Mouse (Mus musculus): ENCODE data around the gene Creld1. TPM values are rescaled to one million over a fixed set of nuclear protein-coding genes. Genes with fewer than 3 reads are reported as not detected.

Gene Creld1
- polyA plus RNA-seq, 1 experiment from 2014 or later: 80.5 TPM

DNA sequence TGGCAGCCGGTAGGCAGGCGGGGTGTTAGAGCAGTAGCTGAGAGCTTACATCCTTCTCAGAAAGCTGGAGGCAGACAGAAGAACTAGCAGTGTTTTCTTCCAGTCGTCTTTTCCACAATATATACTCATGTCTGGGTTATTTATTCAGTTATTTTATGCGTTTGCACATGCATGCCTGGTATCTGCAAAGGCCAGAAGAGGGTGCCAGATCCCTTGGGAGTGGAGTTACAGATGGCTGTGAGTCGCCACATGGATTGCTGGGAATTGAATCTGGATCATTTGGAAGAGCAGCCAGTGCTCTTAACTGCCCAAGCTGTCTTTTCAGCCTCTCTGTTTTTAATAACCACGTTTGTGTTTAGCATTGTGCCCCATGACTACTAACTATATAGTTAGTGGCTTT is 58.5 kb downstream of the Creld1 start:
- WGBS: 86% methylated on average over 6 of the region's 6 CpGs
- no peak for ATAC-seq
- Histone ChIP-seq H3K4me2 (ENCODE audit: low read length) (no peak overlapping the region), H3K4me1 (ENCODE audit: control insufficient read depth, insufficient read depth, low read length) (no peaks in the 10 kb centered on the region), H3K9me3 (replicated peaks; ENCODE audit: control insufficient read depth, low read length, poor library complexity, severe bottlenecking) (no peaks in the 10 kb centered on the region), H3K4me3 (ENCODE audit: low read depth, low read length) (no peak overlapping the region), H3K27me3 (ENCODE audit: control insufficient read depth, insufficient read depth, low read depth, low read length) (no peaks in the 10 kb centered on the region), H3K27ac (ENCODE audit: low read length) (no peak overlapping the region), H3K36me3 (ENCODE audit: control insufficient read depth, insufficient read depth, low read length) (no peaks in the 10 kb centered on the region), H3K9ac (ENCODE audit: low read depth, low read length) (no peak overlapping the region)

Small RNA genes lying within 50 kb of the gene (microRNA-seq; reads per million reads assigned to microRNA genes)
- gene Gm23365: not detected

Other genes with a start within 250 kb of the Creld1 start
- gene Mtmr14, start 245.5 kb upstream of the Creld1 start, polyA plus RNA-seq (2015; fragmentation: Nextera tagmentation; extraction: Ambion mirVana): 33.7 and 34.0 TPM in 2 replicates
- gene Cpne9, start 201.0 kb upstream of the Creld1 start, polyA plus RNA-seq (2015; fragmentation: Nextera tagmentation; extraction: Ambion mirVana): 3.9 and 4.9 TPM in 2 replicates
- 13.3 and 15.0 TPM in 2 replicates for gene Brpf1, start 176.2 kb upstream of the Creld1 start, polyA plus RNA-seq (2015; fragmentation: Nextera tagmentation; extraction: Ambion mirVana)
- gene Ogg1, start 156.3 kb upstream of the Creld1 start, polyA plus RNA-seq (2015; fragmentation: Nextera tagmentation; extraction: Ambion mirVana): 6.2 and 7.0 TPM in 2 replicates
- 121 and 132 TPM in 2 replicates for gene Camk1, start 139.3 kb upstream of the Creld1 start, polyA plus RNA-seq (2015; fragmentation: Nextera tagmentation; extraction: Ambion mirVana)
- gene Tada3, start 105.4 kb upstream of the Creld1 start, polyA plus RNA-seq (2015; fragmentation: Nextera tagmentation; extraction: Ambion mirVana): 75.5 and 82.2 TPM in 2 replicates
- gene Arpc4, start 105.2 kb upstream of the Creld1 start, polyA plus RNA-seq (2015; fragmentation: Nextera tagmentation; extraction: Ambion mirVana): 442 and 475 TPM in 2 replicates
- 13.2 and 15.8 TPM in 2 replicates for gene Ttll3, start 94.0 kb upstream of the Creld1 start, polyA plus RNA-seq (2015; fragmentation: Nextera tagmentation; extraction: Ambion mirVana)
- gene Rpusd3, start 64.0 kb upstream of the Creld1 start, polyA plus RNA-seq (2015; fragmentation: Nextera tagmentation; extraction: Ambion mirVana): 15.5 and 20.3 TPM in 2 replicates
- gene Cidec, start 47.5 kb upstream of the Creld1 start, polyA plus RNA-seq (2015; fragmentation: Nextera tagmentation; extraction: Ambion mirVana): not detected in 2 replicates
- gene Jagn1, start 40.7 kb upstream of the Creld1 start, polyA plus RNA-seq (2015; fragmentation: Nextera tagmentation; extraction: Ambion mirVana): 96.5 and 96.6 TPM in 2 replicates
- 0.16 TPM in 1 of 2 replicates, not detected in the other for gene Il17re, start 24.8 kb upstream of the Creld1 start, polyA plus RNA-seq (2015; fragmentation: Nextera tagmentation; extraction: Ambion mirVana)
- 2.7 and 4.3 TPM in 2 replicates for gene Il17rc, start 11.9 kb upstream of the Creld1 start, polyA plus RNA-seq (2015; fragmentation: Nextera tagmentation; extraction: Ambion mirVana)
- 13.5 and 14.4 TPM in 2 replicates for gene Prrt3, start 18.6 kb downstream of the Creld1 start, polyA plus RNA-seq (2015; fragmentation: Nextera tagmentation; extraction: Ambion mirVana)
- 112 and 116 TPM in 2 replicates for gene Emc3, start 48.4 kb downstream of the Creld1 start, polyA plus RNA-seq (2015; fragmentation: Nextera tagmentation; extraction: Ambion mirVana)
- gene Fancd2, start 48.4 kb downstream of the Creld1 start, polyA plus RNA-seq (2015; fragmentation: Nextera tagmentation; extraction: Ambion mirVana): 1.4 and 1.8 TPM in 2 replicates
- not detected in 2 replicates for gene Fancd2os, start 117.4 kb downstream of the Creld1 start, polyA plus RNA-seq (2015; fragmentation: Nextera tagmentation; extraction: Ambion mirVana)
- gene Brk1, start 121.5 kb downstream of the Creld1 start, polyA plus RNA-seq (2015; fragmentation: Nextera tagmentation; extraction: Ambion mirVana): 227 and 250 TPM in 2 replicates
- 70.1 and 77.8 TPM in 2 replicates for gene Vhl, start 140.7 kb downstream of the Creld1 start, polyA plus RNA-seq (2015; fragmentation: Nextera tagmentation; extraction: Ambion mirVana)
- gene Irak2, start 155.2 kb downstream of the Creld1 start, polyA plus RNA-seq (2015; fragmentation: Nextera tagmentation; extraction: Ambion mirVana): 1.3 and 2.1 TPM in 2 replicates
- gene Tatdn2, start 213.8 kb downstream of the Creld1 start, polyA plus RNA-seq (2015; fragmentation: Nextera tagmentation; extraction: Ambion mirVana): 0.89 and 1.1 TPM in 2 replicates
- 0.36 and 1.2 TPM in 2 replicates for gene Ghrl, start 236.6 kb downstream of the Creld1 start, polyA plus RNA-seq (2015; fragmentation: Nextera tagmentation; extraction: Ambion mirVana)

All from midbrain, embryonic 16.5 days (tissue).